In the genomic region with DNA sequence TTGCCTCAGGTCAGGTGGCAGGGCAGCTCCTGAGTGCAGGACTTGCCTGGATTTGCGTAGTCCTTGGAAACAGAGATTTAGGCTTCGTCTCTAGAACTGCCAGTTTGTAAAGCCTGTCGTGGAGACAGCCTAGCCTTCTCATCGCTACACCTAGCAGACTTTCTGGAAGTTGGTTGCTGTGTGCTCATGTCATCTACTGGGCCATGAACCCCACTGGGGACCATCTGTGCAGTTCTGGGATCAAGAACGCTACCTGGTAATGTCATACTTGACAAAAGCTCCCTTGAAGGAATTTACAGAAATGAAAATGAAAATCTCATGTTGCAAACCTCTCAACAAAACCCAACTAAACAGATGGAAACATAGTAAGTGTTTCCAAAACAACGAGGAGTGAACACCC, we compare ENCODE assay signal across 18 mouse cellular contexts.
A peak's percentile ranks its signal among the peaks of the same experiment; 100 is the strongest.
DNase-seq lines count a peak whose midpoint lies in the region; TF ChIP-seq lines count a peak whose summit lies in the region.
"Had no signal": no experiment of that assay in that cellular context is flagged by ENCODE, and none has a peak within 500 bp of the region (broad histone marks: within the 10 kb centered on the region; RNA-seq: fewer than 3 reads in every experiment).

No protein-coding gene starts in this region.

- WGBS in cerebellum, adult 2 months, result 15% methylated on average over 6 of the region's 6 CpGs

- H3K4me3 ChIP-seq in cerebellum, adult 2 months (replicated peaks; ENCODE audit: insufficient read depth, low read depth, low read length), result no peak overlapping the region
- H3K4me3 ChIP-seq: embryonic facial prominence, embryonic 15.5 days; erythroblast, embryonic 14.5 days; forebrain, embryonic 10.5 days; hindbrain, embryonic 13.5 days had no signal

- H3K4me1 ChIP-seq in cerebellum, adult 2 months (ENCODE audit: control insufficient read depth, insufficient read depth, low read length), result peaks cover 17% of the 10 kb centered on the region
- H3K4me1 ChIP-seq: embryonic facial prominence, embryonic 15.5 days had no signal

- DNase-seq in heart, adult 11 months, result peak; percentile 45
- no peak for DNase-seq in heart, postnatal 36 days
- peak; percentile 70 to 84 for DNase-seq in cerebellum, adult 2 months
- peak; percentile 56 to 68 for DNase-seq in cerebellum, postnatal 10 days
- no peak for DNase-seq in embryo, embryonic 11 days
- no peak for DNase-seq in layer of hippocampus, adult 18-20 months (ENCODE audit: low spot score in 2 of 2)
- DNase-seq in gastrocnemius, adult 8-10 months (ENCODE audit: low spot score in 2 of 2), result no peak
- DNase-seq: adrenal gland, postnatal 14 days; gastrocnemius, postnatal 25 days; heart, postnatal 10 days; kidney, adult 11 months; kidney, adult 9 months had no signal

- TF ChIP-seq POLR2A in cerebellum, adult 2 months (IDR thresholded peaks at IDR 0.05; ENCODE audit: borderline replicate concordance, insufficient read depth, low read length), result no peak

- intact Hi-C loops in heart, postnatal 36 days (cut with DNase I), result no loop called here

- no peaks in the 10 kb centered on the region for H3K27me3 ChIP-seq in cerebellum, adult 2 months (ENCODE audit: control insufficient read depth, insufficient read depth, low read length)
- H3K27me3 ChIP-seq: CH12.LX; embryonic facial prominence, embryonic 15.5 days had no signal

- peak overlapping the region; percentile 18; the same call in 1 of the 2 replicates for H3K27ac ChIP-seq in cerebellum, adult 2 months (ENCODE audit: insufficient read depth, low read length)
- H3K27ac ChIP-seq: embryonic facial prominence, embryonic 15.5 days; forebrain, embryonic 10.5 days; hindbrain, embryonic 13.5 days; hindbrain, postnatal 0 days had no signal

- TF ChIP-seq CTCF in cerebellum, adult 2 months (IDR thresholded peaks at IDR 0.05; ENCODE audit: borderline replicate concordance, insufficient read depth, low read depth, low read length), result no peak

Comparison
In these comparisons a context has a peak if more than half of its experiments do, and no peak if none do; other contexts are left out.
1. DNase-seq: peak in heart, adult 11 months (single experiment), cerebellum, adult 2 months (2 of 2) and cerebellum, postnatal 10 days (2 of 2); none in heart, postnatal 36 days (0 of 2), embryo, embryonic 11 days (single experiment), layer of hippocampus, adult 18-20 months (0 of 2) and gastrocnemius, adult 8-10 months (0 of 2).